Mouse (Mus musculus) liver, embryonic 12.5 days (tissue): ENCODE results near the gene Vasp. TPM values are rescaled to one million over a fixed set of nuclear protein-coding genes. Genes with fewer than 3 reads are reported as not detected.
"Not testable (repeated sequence)": the region's sequence is repeated elsewhere in the genome, so short reads cannot be mapped to it uniquely, and the experiment has no call there.

Experiments
- ATAC-seq: fragments of 200-750 bp; cut with Nextera tagmentation; 2 replicates; pipeline ENCODE4 v1.8.0; 2017; ENCODE audit warnings: moderate number of reproducible peaks, mild to moderate bottlenecking, moderate library complexity
- H3K27ac ChIP-seq: fragments of 300-500 bp; sonication (generic); 2 replicates; pipeline ENCODE4 v1.5.1; 2016; ENCODE audit warnings: mild to moderate bottlenecking
- H3K27me3 ChIP-seq: fragments of 300-500 bp; sonication (generic); replicated peaks from 2 replicates; pipeline ENCODE4 v1.6.1; 2016; ENCODE audit warnings: mild to moderate bottlenecking, moderate library complexity
- H3K36me3 ChIP-seq: fragments of 300-500 bp; sonication (generic); 2 replicates; pipeline ENCODE4 v1.6.1; 2016; ENCODE audit warnings: mild to moderate bottlenecking, moderate library complexity
- H3K4me1 ChIP-seq: fragments of 300-500 bp; sonication (generic); 2 replicates; pipeline ENCODE4 v1.6.1; 2016
- H3K4me2 ChIP-seq: fragments of 300-500 bp; sonication (generic); 2 replicates; pipeline ENCODE4 v1.6.1; 2016; ENCODE audit warnings: mild to moderate bottlenecking, moderate library complexity
- H3K4me3 ChIP-seq: fragments of 300-500 bp; sonication (generic); 2 replicates; pipeline ENCODE4 v1.5.1; 2016; ENCODE audit warnings: mild to moderate bottlenecking, moderate library complexity
- H3K9ac ChIP-seq: fragments of 300-500 bp; sonication (generic); 2 replicates; pipeline ENCODE4 v1.6.1; 2016; ENCODE audit warnings: mild to moderate bottlenecking, moderate library complexity
- H3K9me3 ChIP-seq: fragments of 300-500 bp; sonication (generic); replicated peaks from 2 replicates; pipeline ENCODE4 v1.6.1; 2016; ENCODE audit warnings: mild to moderate bottlenecking, moderate library complexity
- WGBS: fragments of 180-500 bp; shearing (Covaris S2); methylation state at CpG from one replicate; pipeline ENCODE4 v1.1.7; 2016; ENCODE audit not compliant: insufficient replicate concordance; 5-methylcytosine and 5-hydroxymethylcytosine counted together
- polyA plus RNA-seq: library from polyadenylated mRNA; unstranded; fragments of >200 nt; fragmentation: Nextera tagmentation; extraction: Ambion mirVana; gene quantifications from 2 replicates; pipeline ENCODE4 v1.2.1, GENCODE M21; 2016

The Vasp gene
- polyA plus RNA-seq, 1 experiment from 2014 or later: 61.1 TPM

- ATAC-seq: peak; percentile 87
- peaks cover 88% of the 10 kb centered on the region for H3K27me3 ChIP-seq
- H3K4me1 ChIP-seq: peaks cover 36% of the 10 kb centered on the region
- peak within 1 kb of the TSS; percentile 100 for H3K4me2 ChIP-seq
- H3K4me3 ChIP-seq: peak within 1 kb of the TSS; percentile 66
- no peaks in the 10 kb centered on the region for H3K9me3 ChIP-seq
- H3K9ac ChIP-seq: peak within 1 kb of the TSS; percentile 66
- H3K27ac ChIP-seq: peak within 1 kb of the TSS; percentile 70
- WGBS: under 1% methylated on average over 37 of the region's 37 CpGs
- no peaks in the 10 kb centered on the region for H3K36me3 ChIP-seq
Measured at GRCm38 (mm10) chr7:19282385-19282784, 10.8 kb upstream of the Vasp start, which contains the start of gene Rtn2. TSS of gene Rtn2 (plus strand) at chr7:19282624.

- not testable (repeated sequence) for H3K9ac ChIP-seq, H3K9me3 ChIP-seq, H3K36me3 ChIP-seq
- Histone ChIP-seq H3K4me1 (peaks cover 36% of the 10 kb centered on the region), H3K27ac (peak overlapping the region; percentile 70; the same call in 1 of the 2 replicates), H3K4me2 (peak overlapping the region; percentile 100), H3K27me3 (peaks cover 88% of the 10 kb centered on the region), H3K4me3 (peak overlapping the region; percentile 66)
- WGBS: 22% methylated on average over 6 of the region's 6 CpGs
- peak; percentile 42 for ATAC-seq
Measured at GRCm38 (mm10) chr7:19281680-19282304, 10.2 kb upstream of the Vasp start.

GRCm38 (mm10) chr7:19279581-19280114, 8.0 kb upstream of the Vasp start, which contains the start of gene Ppm1n:
TSS of gene Ppm1n (minus strand) at chr7:19280064.
- WGBS: 1% methylated on average over 46 of the region's 46 CpGs
- peak within 1 kb of the TSS; percentile 24 for H3K4me3 ChIP-seq
- H3K4me1 ChIP-seq: peaks cover 36% of the 10 kb centered on the region
- H3K36me3 ChIP-seq: no peaks in the 10 kb centered on the region
- peak within 1 kb of the TSS; percentile 50 for H3K4me2 ChIP-seq
- peaks cover 79% of the 10 kb centered on the region for H3K27me3 ChIP-seq
- no peaks in the 10 kb centered on the region for H3K9me3 ChIP-seq
- ATAC-seq: no peak
- no peak within 1 kb of the TSS for H3K27ac ChIP-seq
- H3K9ac ChIP-seq: no peak within 1 kb of the TSS

- Histone ChIP-seq H3K27me3 (peaks cover 74% of the 10 kb centered on the region), H3K36me3 (no peaks in the 10 kb centered on the region), H3K27ac (no peak overlapping the region), H3K9me3 (no peaks in the 10 kb centered on the region), H3K4me3 (peak overlapping the region; percentile 24), H3K4me1 (peaks cover 38% of the 10 kb centered on the region), H3K9ac (no peak overlapping the region), H3K4me2 (peak overlapping the region; percentile 50)
- 5% methylated on average over 34 of the region's 34 CpGs for WGBS
- ATAC-seq: no peak
Measured at GRCm38 (mm10) chr7:19279052-19279451, 7.4 kb upstream of the Vasp start.

- peaks cover 52% of the 10 kb centered on the region for H3K27me3 ChIP-seq
- H3K4me1 ChIP-seq: peaks cover 31% of the 10 kb centered on the region
- no peaks in the 10 kb centered on the region for H3K36me3 ChIP-seq
- H3K4me2 ChIP-seq: no peak overlapping the region
- no peak overlapping the region for H3K27ac ChIP-seq
- 34% methylated on average over 4 of the region's 4 CpGs for WGBS
- no peaks in the 10 kb centered on the region for H3K9me3 ChIP-seq
- H3K9ac ChIP-seq: no peak overlapping the region
- H3K4me3 ChIP-seq: no peak overlapping the region
- ATAC-seq: no peak
Measured at GRCm38 (mm10) chr7:19276253-19276652, 4.6 kb upstream of the Vasp start.

- peaks cover 12% of the 10 kb centered on the region for H3K27me3 ChIP-seq
- H3K4me2 ChIP-seq: peak overlapping the region; percentile 99
- peaks cover 53% of the 10 kb centered on the region for H3K4me1 ChIP-seq
- 0% methylated on average over 36 of the region's 36 CpGs for WGBS
- peaks cover 12% of the 10 kb centered on the region for H3K36me3 ChIP-seq
- peak overlapping the region; percentile 97 for H3K27ac ChIP-seq
- no peaks in the 10 kb centered on the region for H3K9me3 ChIP-seq
- peak overlapping the region; percentile 92 for H3K9ac ChIP-seq
- peak; percentile 66 for ATAC-seq
- H3K4me3 ChIP-seq: peak overlapping the region; percentile 93
Measured at GRCm38 (mm10) chr7:19272173-19272764, 652 bp upstream of the Vasp start.

GRCm38 (mm10) chr7:19270509-19271237, 944 bp downstream of the Vasp start:
- peak overlapping the region; percentile 97 for H3K27ac ChIP-seq
- H3K4me1 ChIP-seq: peaks cover 69% of the 10 kb centered on the region
- ATAC-seq: no peak
- H3K4me3 ChIP-seq: peak overlapping the region; percentile 93
- H3K9me3 ChIP-seq: no peaks in the 10 kb centered on the region
- H3K4me2 ChIP-seq: peak overlapping the region; percentile 99
- WGBS: 0% methylated on average over 21 of the region's 21 CpGs
- peak overlapping the region; percentile 92 for H3K9ac ChIP-seq
- H3K27me3 ChIP-seq: 0 out of 2 replicates have a peak, but pooled peaks cover 7% of the 10 kb centered on the region
- H3K36me3 ChIP-seq: peaks cover 25% of the 10 kb centered on the region

- Histone ChIP-seq H3K27me3 (0 out of 2 replicates have a peak, but pooled peaks cover 4% of the 10 kb centered on the region), H3K36me3 (peaks cover 26% of the 10 kb centered on the region), H3K27ac (peak overlapping the region; percentile 97), H3K4me1 (peaks cover 77% of the 10 kb centered on the region), H3K4me2 (peak overlapping the region; percentile 99), H3K9me3 (no peaks in the 10 kb centered on the region), H3K9ac (peak overlapping the region; percentile 92), H3K4me3 (peak overlapping the region; percentile 93)
- ATAC-seq: peak; percentile 11
- WGBS: 2% methylated on average over 19 of the region's 19 CpGs
Measured at GRCm38 (mm10) chr7:19269721-19270441, 1.7 kb downstream of the Vasp start.

GRCm38 (mm10) chr7:19268993-19269681, 2.5 kb downstream of the Vasp start:
- H3K27ac ChIP-seq: peak overlapping the region; percentile 97
- H3K9ac ChIP-seq: peak overlapping the region; percentile 92
- H3K4me2 ChIP-seq: peak overlapping the region; percentile 99
- H3K4me1 ChIP-seq: peaks cover 84% of the 10 kb centered on the region
- H3K27me3 ChIP-seq: no peaks in the 10 kb centered on the region
- peak overlapping the region; percentile 93 for H3K4me3 ChIP-seq
- WGBS: 31% methylated on average over 10 of the region's 10 CpGs
- no peak for ATAC-seq
- peaks cover 34% of the 10 kb centered on the region for H3K36me3 ChIP-seq
- no peaks in the 10 kb centered on the region for H3K9me3 ChIP-seq

GRCm38 (mm10) chr7:19267051-19267450, 4.6 kb downstream of the Vasp start:
- Histone ChIP-seq H3K36me3 (peaks cover 54% of the 10 kb centered on the region), H3K9ac (peak overlapping the region; percentile 64), H3K27ac (peak overlapping the region; percentile 97), H3K27me3 (no peaks in the 10 kb centered on the region), H3K4me3 (no peak overlapping the region), H3K4me1 (peaks cover 74% of the 10 kb centered on the region), H3K4me2 (peak overlapping the region; percentile 73), H3K9me3 (no peaks in the 10 kb centered on the region)
- 42% methylated on average over 10 of the region's 10 CpGs for whole genome bisulfite sequencing
- no peak for ATAC-seq
